Mouse (Mus musculus) hindbrain, embryonic 16.5 days (tissue): ENCODE results near the gene Klhdc3. TPM values are rescaled to one million over a fixed set of nuclear protein-coding genes. Genes with fewer than 3 reads are reported as not detected.

ENCODE experiments used
- ATAC-seq: fragments of 200-750 bp; cut with Nextera tagmentation; 2 replicates; pipeline ENCODE4 v1.8.0; 2017; ENCODE audit warnings: moderate TSS enrichment, moderate library complexity
- H3K27ac ChIP-seq: fragments of 300-500 bp; sonication (generic); 2 replicates; pipeline ENCODE4 v1.5.1; 2014; ENCODE audit warnings: low read depth, mild to moderate bottlenecking, control low read depth, low read length, moderate library complexity
- H3K27me3 ChIP-seq: fragments of 300-500 bp; sonication (generic); replicated peaks from 2 replicates; pipeline ENCODE4 v1.6.1; 2014; ENCODE audit warnings: low read length; ENCODE audit not compliant: control insufficient read depth, insufficient read depth
- H3K36me3 ChIP-seq: fragments of 300-500 bp; sonication (generic); 2 replicates; pipeline ENCODE4 v1.6.1; 2014; ENCODE audit warnings: mild to moderate bottlenecking, low read length, moderate library complexity, mixed read lengths; ENCODE audit not compliant: control insufficient read depth, insufficient read depth
- H3K4me1 ChIP-seq: fragments of 300-500 bp; sonication (generic); 2 replicates; pipeline ENCODE4 v1.6.1; 2014; ENCODE audit warnings: low read depth, low read length; ENCODE audit not compliant: control insufficient read depth, insufficient read depth
- H3K4me2 ChIP-seq: fragments of 300-500 bp; sonication (generic); 2 replicates; pipeline ENCODE4 v1.6.1; 2014; ENCODE audit warnings: mild to moderate bottlenecking, low read length, control low read depth, moderate library complexity
- H3K4me3 ChIP-seq: fragments of 300-500 bp; sonication (generic); 2 replicates; pipeline ENCODE4 v1.5.1; 2014; ENCODE audit warnings: mild to moderate bottlenecking, low read length, control low read depth, moderate library complexity
- H3K9ac ChIP-seq: fragments of 300-500 bp; sonication (generic); 2 replicates; pipeline ENCODE4 v1.6.1; 2014; ENCODE audit warnings: low read depth, mild to moderate bottlenecking, control low read depth, low read length, moderate library complexity
- H3K9me3 ChIP-seq: fragments of 300-500 bp; sonication (generic); 2 replicates; pipeline ENCODE4 v1.6.1; 2014; ENCODE audit warnings: mild to moderate bottlenecking, low read length, moderate library complexity; ENCODE audit not compliant: control insufficient read depth
- WGBS: fragments of 180-500 bp; shearing (Covaris S2); extraction: QIAGEN DNeasy Blood & Tissue Kit; methylation state at CpG from one replicate; pipeline ENCODE4 v1.1.7; 2014; 5-methylcytosine and 5-hydroxymethylcytosine counted together
- polyA plus RNA-seq: library from polyadenylated mRNA; unstranded; fragments of >200 nt; fragmentation: Nextera tagmentation; extraction: Ambion mirVana; gene quantifications from 2 replicates; pipeline ENCODE4 v1.2.1, GENCODE M21; 2015

Gene Klhdc3
- 176 and 179 TPM in 2 replicates for polyA plus RNA-seq

GRCm38 (mm10) chr17:46680760-46681373 lies at the start of gene Klhdc3:
Gene Klhdc3 (minus strand): TSS chr17:46680914.
- Histone ChIP-seq H3K9ac (peak within 1 kb of the TSS; percentile 85), H3K9me3 (no peaks in the 10 kb centered on the region), H3K27ac (peak within 1 kb of the TSS; percentile 94), H3K36me3 (peaks cover 45% of the 10 kb centered on the region), H3K4me1 (peaks cover 22% of the 10 kb centered on the region), H3K4me3 (peak within 1 kb of the TSS; percentile 89), H3K4me2 (peak within 1 kb of the TSS; percentile 94), H3K27me3 (no peaks in the 10 kb centered on the region)
- ATAC-seq, result peak; percentile 97
- WGBS, result under 1% methylated on average over 49 of the region's 49 CpGs

GRCm38 (mm10) chr17:46728904-46729318 lies 48.2 kb upstream of the Klhdc3 start, which contains the start of gene Gnmt:
Gene Gnmt (minus strand): TSS chr17:46729168.
- no peak within 1 kb of the TSS for H3K4me3 ChIP-seq
- peaks cover 7% of the 10 kb centered on the region; the same call in 1 of the 2 replicates for H3K36me3 ChIP-seq
- H3K27me3 ChIP-seq, result no peaks in the 10 kb centered on the region
- peak within 1 kb of the TSS; percentile 25; the same call in 1 of the 2 replicates for H3K4me2 ChIP-seq
- peak; percentile 25; the same call in 1 of the 2 replicates for ATAC-seq
- no peaks in the 10 kb centered on the region for H3K4me1 ChIP-seq
- 26% methylated on average over 24 of the region's 24 CpGs for WGBS
- no peak within 1 kb of the TSS for H3K27ac ChIP-seq
- no peak within 1 kb of the TSS for H3K9ac ChIP-seq
- H3K9me3 ChIP-seq, result no peaks in the 10 kb centered on the region

DNA sequence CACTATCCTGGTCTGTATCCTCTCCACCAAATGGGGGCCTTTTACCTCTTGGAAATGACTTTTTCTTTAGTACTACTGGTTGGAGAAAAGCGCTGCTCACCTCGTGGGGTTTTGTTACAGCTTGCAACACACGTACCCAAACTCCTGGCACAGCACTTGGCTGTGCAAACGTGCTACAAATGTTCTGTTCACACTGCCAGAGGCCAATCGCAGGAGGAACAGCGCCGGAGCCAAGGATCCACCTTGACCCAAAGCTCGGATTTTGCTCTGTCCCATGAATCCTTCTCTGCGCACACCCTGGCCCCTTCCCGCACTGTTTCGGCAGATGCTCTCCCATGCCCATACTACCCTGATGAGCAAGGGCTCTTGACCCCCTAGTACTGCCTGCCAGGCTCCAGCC lies 47.8 kb upstream of the Klhdc3 start:
- Histone ChIP-seq H3K9me3 (no peaks in the 10 kb centered on the region), H3K4me2 (no peak overlapping the region), H3K27ac (no peak overlapping the region), H3K4me3 (no peak overlapping the region), H3K4me1 (no peaks in the 10 kb centered on the region), H3K9ac (no peak overlapping the region), H3K27me3 (no peaks in the 10 kb centered on the region), H3K36me3 (peaks cover 7% of the 10 kb centered on the region; the same call in 1 of the 2 replicates)
- ATAC-seq, result no peak
- 55% methylated on average over 11 of the region's 11 CpGs for WGBS

DNA sequence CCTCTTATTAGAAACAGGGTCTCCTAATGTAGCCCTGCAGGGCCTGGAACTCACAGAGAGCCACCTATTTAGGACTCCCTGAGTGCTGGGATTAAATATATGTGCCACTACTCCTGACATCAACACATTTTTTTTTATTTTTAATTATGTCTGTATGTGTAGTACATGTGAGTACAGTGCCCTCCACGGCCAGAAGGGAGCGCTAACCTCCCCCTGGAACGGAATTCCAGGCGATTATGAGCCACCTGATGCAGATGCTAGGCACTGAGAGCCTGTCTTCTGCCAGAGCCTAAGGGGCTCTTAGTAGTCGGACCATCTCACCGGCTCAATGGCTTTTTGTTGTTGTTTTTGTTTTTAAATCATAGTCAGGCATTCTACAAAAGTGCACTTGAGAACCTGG lies 47.3 kb upstream of the Klhdc3 start:
- 47% methylated on average over 6 of the region's 6 CpGs for WGBS
- ATAC-seq, result no peak

GRCm38 (mm10) chr17:46727271-46727670 lies 46.6 kb upstream of the Klhdc3 start:
- 91% methylated on average over 11 of the region's 11 CpGs for WGBS
- H3K9me3 ChIP-seq, result no peaks in the 10 kb centered on the region
- no peak for ATAC-seq

More for the DNA sequence above, 47.3 kb upstream of the Klhdc3 start:
- Histone ChIP-seq H3K27me3 (no peaks in the 10 kb centered on the region), H3K36me3 (peaks cover 7% of the 10 kb centered on the region; the same call in 1 of the 2 replicates), H3K4me1 (no peaks in the 10 kb centered on the region), H3K4me3 (no peak overlapping the region), H3K27ac (no peak overlapping the region), H3K4me2 (no peak overlapping the region), H3K9ac (no peak overlapping the region), H3K9me3 (no peaks in the 10 kb centered on the region)

GRCm38 (mm10) chr17:46725731-46726645 lies 45.3 kb upstream of the Klhdc3 start:
- Histone ChIP-seq H3K27ac (no peak overlapping the region), H3K4me3 (no peak overlapping the region), H3K4me2 (no peak overlapping the region), H3K4me1 (no peaks in the 10 kb centered on the region), H3K27me3 (no peaks in the 10 kb centered on the region), H3K9me3 (no peaks in the 10 kb centered on the region), H3K36me3 (peaks cover 15% of the 10 kb centered on the region), H3K9ac (no peak overlapping the region)
- 93% methylated on average over 26 of the region's 26 CpGs for WGBS
- ATAC-seq, result no peak

More at GRCm38 (mm10) chr17:46727271-46727670, 46.6 kb upstream of the Klhdc3 start:
- no peak overlapping the region for H3K4me2 ChIP-seq
- no peaks in the 10 kb centered on the region for H3K4me1 ChIP-seq
- H3K27me3 ChIP-seq, result no peaks in the 10 kb centered on the region
- H3K36me3 ChIP-seq, result peaks cover 9% of the 10 kb centered on the region
- no peak overlapping the region for H3K4me3 ChIP-seq
- no peak overlapping the region for H3K27ac ChIP-seq
- no peak overlapping the region for H3K9ac ChIP-seq

- ATAC-seq, result no peak
- Histone ChIP-seq H3K36me3 (peaks cover 15% of the 10 kb centered on the region), H3K9ac (no peak overlapping the region), H3K27ac (no peak overlapping the region), H3K27me3 (no peaks in the 10 kb centered on the region), H3K4me1 (no peaks in the 10 kb centered on the region), H3K4me2 (no peak overlapping the region), H3K9me3 (no peaks in the 10 kb centered on the region), H3K4me3 (no peak overlapping the region)
- WGBS, result 50% methylated on average over 9 of the region's 9 CpGs
Observed at GRCm38 (mm10) chr17:46725273-46725672, 44.6 kb upstream of the Klhdc3 start.

DNA sequence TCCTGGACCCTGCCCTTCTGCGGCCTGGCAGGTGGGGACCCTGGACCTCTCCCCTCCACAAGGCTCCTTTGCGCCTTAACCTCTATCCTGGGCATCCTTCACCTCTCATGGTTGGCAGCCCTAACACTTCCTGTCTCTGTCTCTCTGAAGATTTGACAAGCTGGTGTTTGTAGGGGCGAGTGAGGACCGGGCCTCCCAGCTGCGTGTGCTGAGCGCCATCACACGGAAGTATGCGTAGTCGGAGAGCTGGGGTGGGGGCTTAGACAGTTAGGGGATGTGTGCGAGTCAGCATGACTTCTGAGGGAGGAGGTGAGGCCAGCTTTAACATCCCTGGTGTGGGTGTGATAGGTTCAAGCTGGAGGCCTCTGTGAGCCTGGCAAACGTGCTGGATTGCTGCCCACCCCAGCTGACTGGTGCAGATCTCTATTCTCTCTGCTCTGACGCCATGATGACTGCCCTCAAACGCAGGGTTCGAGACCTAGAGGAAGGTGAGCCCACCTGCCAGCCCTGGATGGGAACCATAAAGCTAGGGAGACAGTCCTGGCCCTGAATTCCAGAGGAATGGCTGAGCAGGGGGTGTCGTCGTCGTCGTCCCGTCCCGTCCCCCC lies 43.9 kb upstream of the Klhdc3 start:
- no peak overlapping the region for H3K4me3 ChIP-seq
- H3K4me1 ChIP-seq, result no peaks in the 10 kb centered on the region
- peaks cover 15% of the 10 kb centered on the region for H3K36me3 ChIP-seq
- H3K9me3 ChIP-seq, result no peaks in the 10 kb centered on the region
- ATAC-seq, result no peak
- no peaks in the 10 kb centered on the region for H3K27me3 ChIP-seq
- no peak overlapping the region for H3K9ac ChIP-seq
- no peak overlapping the region for H3K27ac ChIP-seq
- H3K4me2 ChIP-seq, result no peak overlapping the region
- 81% methylated on average over 20 of the region's 20 CpGs for WGBS

GRCm38 (mm10) chr17:46721077-46721476 lies 40.4 kb upstream of the Klhdc3 start:
- no peaks in the 10 kb centered on the region for H3K9me3 ChIP-seq
- ATAC-seq, result no peak
- no peaks in the 10 kb centered on the region for H3K4me1 ChIP-seq
- no peak overlapping the region for H3K4me2 ChIP-seq
- peaks cover 22% of the 10 kb centered on the region for H3K36me3 ChIP-seq
- H3K27me3 ChIP-seq, result no peaks in the 10 kb centered on the region
- no peak overlapping the region for H3K9ac ChIP-seq
- no peak overlapping the region for H3K27ac ChIP-seq
- WGBS, result 88% methylated on average over 7 of the region's 7 CpGs
- no peak overlapping the region for H3K4me3 ChIP-seq
